Mouse (Mus musculus) C2C12 (cell line): Measurements from ENCODE around the gene Gramd1a. TPM values are rescaled to one million over a fixed set of nuclear protein-coding genes. Genes with fewer than 3 reads are reported as not detected.

Experiments
- H3K27me3 ChIP-seq: one replicate; pipeline ENCODE4 v1.6.1; 2011; ENCODE audit not compliant: control insufficient read depth, insufficient read depth, insufficient read length
- H3K36me3 ChIP-seq: one replicate; pipeline ENCODE4 v1.6.1; 2011; ENCODE audit not compliant: control insufficient read depth, insufficient read depth
- H3K4me3 ChIP-seq: one replicate; pipeline ENCODE4 v1.5.1; 2011; ENCODE audit warnings: mild to moderate bottlenecking, control low read depth; ENCODE audit not compliant: poor library complexity, insufficient read depth, severe bottlenecking
- H3K79me2 ChIP-seq: one replicate; pipeline ENCODE4 v1.6.1; 2011; ENCODE audit not compliant: control insufficient read depth, insufficient read depth
- H3K79me3 ChIP-seq: one replicate; pipeline ENCODE4 v1.6.1; 2011; ENCODE audit warnings: low read depth, control low read depth
- H3ac ChIP-seq: one replicate; pipeline ENCODE3; 2011; ENCODE audit warnings: low read depth; ENCODE audit not compliant: control insufficient read depth, insufficient read length
- CEBPB ChIP-seq: IDR thresholded peaks from one replicate; pipeline ENCODE4 v1.6.1; 2011; ENCODE audit warnings: low read depth, mild to moderate bottlenecking, control low read depth, moderate library complexity
- CTCF ChIP-seq: IDR thresholded peaks from one replicate; pipeline ENCODE4 v1.5.1; 2011; ENCODE audit not compliant: control insufficient read depth, insufficient read depth, insufficient read length
- FOSL1 ChIP-seq: IDR thresholded peaks from one replicate; pipeline ENCODE4 v1.8.0; 2011; ENCODE audit warnings: mild to moderate bottlenecking, low read length; ENCODE audit not compliant: poor library complexity, insufficient read depth, severe bottlenecking
- MAX ChIP-seq: IDR thresholded peaks from one replicate; pipeline ENCODE4 v1.6.1; 2011; ENCODE audit warnings: mild to moderate bottlenecking, control low read depth
- MYOD1 ChIP-seq: IDR thresholded peaks from one replicate; pipeline ENCODE4 v1.6.1; 2011; ENCODE audit warnings: low read depth; ENCODE audit not compliant: control insufficient read depth, insufficient read length
- MYOG ChIP-seq: IDR thresholded peaks from one replicate; pipeline ENCODE4 v1.6.1; 2011; ENCODE audit not compliant: control insufficient read depth, insufficient read length; ENCODE audit errors: extremely low read depth
- USF1 ChIP-seq: IDR thresholded peaks from one replicate; pipeline ENCODE4 v1.6.1; 2011; ENCODE audit warnings: low read depth, mild to moderate bottlenecking, control low read depth, moderate library complexity
- polyA plus RNA-seq: library from polyadenylated mRNA; unstranded; fragments of >200 nt; fragmentation: generic; extraction: Trizol; gene quantifications from one replicate; pipeline ENCODE4 v1.2.1, GENCODE M21; 2012; ENCODE audit warnings: missing spikeins

Gramd1a gene
- polyA plus RNA-seq, 1 experiment = 17.9 TPM

DNA sequence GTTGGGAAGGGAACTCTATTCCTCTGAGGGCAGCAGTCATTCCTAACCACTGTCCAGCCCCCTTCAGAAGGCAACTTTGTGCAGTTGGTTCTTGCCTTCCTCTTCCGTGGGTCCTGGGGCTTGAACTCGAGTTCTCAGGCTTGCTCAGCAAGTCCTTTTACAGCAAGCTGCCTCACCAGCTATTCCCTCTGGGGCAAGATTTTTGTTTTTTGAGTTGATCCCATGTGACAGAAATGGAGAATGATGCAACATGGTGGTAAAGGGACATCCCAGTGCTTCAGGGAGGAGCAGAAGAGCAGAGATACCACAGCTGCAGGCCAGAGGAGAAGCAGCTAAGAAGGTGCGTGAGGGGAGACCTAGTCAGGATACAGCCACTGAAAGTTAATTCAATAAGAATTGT lies 19.4 kb upstream of the Gramd1a start:
- no peak for TF ChIP-seq MYOG
- TF ChIP-seq USF1 = no peak
- TF ChIP-seq FOSL1 = no peak
- TF ChIP-seq CEBPB = no peak
- TF ChIP-seq MYOD1 = no peak
- no peak for TF ChIP-seq MAX
- no peak for TF ChIP-seq CTCF

DNA sequence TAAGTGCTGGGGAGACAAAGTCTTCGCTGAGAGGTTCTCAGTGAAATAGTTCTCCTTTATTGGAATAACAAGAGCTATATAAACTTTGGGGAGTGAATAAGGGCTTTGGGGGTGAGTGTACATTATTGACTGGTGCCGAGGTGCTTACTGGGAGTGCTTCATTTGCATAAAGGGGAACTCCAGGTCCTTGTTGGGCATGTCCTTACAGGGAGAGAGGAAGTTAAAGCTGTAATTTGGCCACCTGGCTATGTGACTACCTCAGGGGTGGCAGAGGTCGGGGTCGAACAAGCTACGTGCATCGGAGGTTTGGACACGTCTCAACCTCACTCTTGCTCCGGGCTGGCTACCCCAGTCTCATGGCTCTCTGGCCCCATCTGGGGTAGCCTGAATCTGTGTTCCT lies 18.8 kb upstream of the Gramd1a start:
- no peak for TF ChIP-seq CTCF
- TF ChIP-seq MYOG = no peak
- TF ChIP-seq MYOD1 = no peak
- no peak for TF ChIP-seq MAX
- TF ChIP-seq USF1 = no peak
- TF ChIP-seq FOSL1 = no peak
- TF ChIP-seq CEBPB = no peak
- H3K4me3 ChIP-seq = no peak overlapping the region
- peaks cover 15% of the 10 kb centered on the region for H3K27me3 ChIP-seq
- no peaks in the 10 kb centered on the region for H3K36me3 ChIP-seq
- H3K79me2 ChIP-seq = no peaks in the 10 kb centered on the region
- H3K79me3 ChIP-seq = no peaks in the 10 kb centered on the region
- no peak overlapping the region for H3ac ChIP-seq

More for the DNA sequence above, 19.4 kb upstream of the Gramd1a start:
- no peaks in the 10 kb centered on the region for H3K79me2 ChIP-seq
- no peak overlapping the region for H3K4me3 ChIP-seq
- H3K27me3 ChIP-seq = peaks cover 12% of the 10 kb centered on the region
- no peaks in the 10 kb centered on the region for H3K79me3 ChIP-seq
- H3ac ChIP-seq = no peak overlapping the region
- H3K36me3 ChIP-seq = no peaks in the 10 kb centered on the region

DNA sequence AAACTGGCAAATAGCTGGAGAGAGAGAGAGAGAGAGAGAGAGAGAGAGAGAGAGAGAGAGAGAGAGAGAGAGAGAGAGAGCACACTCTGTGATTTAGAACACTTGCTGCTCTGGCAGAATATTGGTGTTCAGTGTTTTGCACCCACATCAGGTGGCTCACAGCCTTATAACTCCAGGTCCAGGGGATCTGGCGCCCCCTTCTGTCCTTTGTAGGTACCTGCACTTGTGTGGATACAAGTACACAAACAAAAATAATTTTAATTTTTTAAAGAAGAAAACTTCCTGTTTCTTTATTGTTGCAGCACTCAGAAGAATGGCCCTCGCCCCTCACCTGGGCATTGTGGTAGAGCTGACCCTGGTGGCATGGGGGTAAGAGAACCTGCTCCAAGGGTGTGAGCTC lies 16.5 kb upstream of the Gramd1a start:
- no peak overlapping the region for H3K4me3 ChIP-seq
- H3K36me3 ChIP-seq = no peaks in the 10 kb centered on the region
- TF ChIP-seq CTCF (peak; percentile 19), USF1 (no peak)
- no peaks in the 10 kb centered on the region for H3K79me2 ChIP-seq
- H3ac ChIP-seq = no peak overlapping the region
- no peaks in the 10 kb centered on the region for H3K79me3 ChIP-seq
- H3K27me3 ChIP-seq = peaks cover 15% of the 10 kb centered on the region

GRCm38 (mm10) chr7:31170520-31170919 lies 14.8 kb upstream of the Gramd1a start:
- Histone ChIP-seq H3ac (no peak overlapping the region), H3K79me3 (no peaks in the 10 kb centered on the region), H3K79me2 (no peaks in the 10 kb centered on the region), H3K27me3 (peaks cover 15% of the 10 kb centered on the region), H3K4me3 (no peak overlapping the region), H3K36me3 (no peaks in the 10 kb centered on the region)
- TF ChIP-seq CEBPB = no peak
- no peak for TF ChIP-seq MYOG
- TF ChIP-seq FOSL1 = no peak
- no peak for TF ChIP-seq CTCF
- no peak for TF ChIP-seq USF1
- peak; percentile 21 for TF ChIP-seq MYOD1
- no peak for TF ChIP-seq MAX

GRCm38 (mm10) chr7:31168412-31168811 lies 12.7 kb upstream of the Gramd1a start:
- Histone ChIP-seq H3K4me3 (no peak overlapping the region), H3K79me3 (no peaks in the 10 kb centered on the region), H3ac (no peak overlapping the region), H3K79me2 (no peaks in the 10 kb centered on the region), H3K27me3 (peaks cover 4% of the 10 kb centered on the region), H3K36me3 (no peaks in the 10 kb centered on the region)
- no peak for TF ChIP-seq CTCF
- TF ChIP-seq MAX = no peak
- no peak for TF ChIP-seq USF1
- TF ChIP-seq FOSL1 = no peak
- no peak for TF ChIP-seq MYOD1
- TF ChIP-seq MYOG = no peak
- TF ChIP-seq CEBPB = no peak

GRCm38 (mm10) chr7:31164748-31165147 lies 9.1 kb upstream of the Gramd1a start:
- TF ChIP-seq CEBPB = no peak
- TF ChIP-seq FOSL1 = no peak
- TF ChIP-seq MYOD1 = no peak
- no peak for TF ChIP-seq CTCF
- no peak for TF ChIP-seq USF1
- no peak for TF ChIP-seq MYOG
- TF ChIP-seq MAX = no peak
- H3K27me3 ChIP-seq = no peaks in the 10 kb centered on the region
- no peaks in the 10 kb centered on the region for H3K36me3 ChIP-seq
- no peak overlapping the region for H3K4me3 ChIP-seq
- no peaks in the 10 kb centered on the region for H3K79me3 ChIP-seq
- H3ac ChIP-seq = no peak overlapping the region
- no peaks in the 10 kb centered on the region for H3K79me2 ChIP-seq
